Mouse (Mus musculus) gastrocnemius, adult 8-10 months (tissue): ENCODE data around the gene Serpine1. TPM values are rescaled to one million over a fixed set of nuclear protein-coding genes. Genes with fewer than 3 reads are reported as not detected.

Source experiments
- DNase-seq, 2 experiments: peaks; one replicate each; pipeline ENCODE4 v3.0.0; 2022; ENCODE audit warnings: low spot score in 2 of 2
- total RNA-seq, 4 experiments: library from RNA; stranded (reverse); gene quantifications; 2 replicates each; pipeline ENCODE4 v1.2.4; 2022

Serpine1 gene
- total RNA-seq, 4 experiments from 2014 or later: 1.8 to 7.5 (median 6.2) TPM

GRCm38 (mm10) chr5:137061809-137062481 lies 10.1 kb downstream of the Serpine1 start:
- DNase-seq: peak in 1 of 2 experiments; percentile 44

GRCm38 (mm10) chr5:137054873-137055272 lies 17.2 kb downstream of the Serpine1 start:
- no peak for DNase-seq

GRCm38 (mm10) chr5:137054299-137054698 lies 17.8 kb downstream of the Serpine1 start:
- no peak for DNase-seq

GRCm38 (mm10) chr5:137051914-137052505 lies 20.1 kb downstream of the Serpine1 start:
- no peak for DNase-seq

- no peak for DNase-seq
Measured at GRCm38 (mm10) chr5:137051125-137051524, 20.9 kb downstream of the Serpine1 start.

GRCm38 (mm10) chr5:137046991-137047390 lies 25.1 kb downstream of the Serpine1 start:
- no peak for DNase-seq

- no peak for DNase-seq
Measured at GRCm38 (mm10) chr5:137046324-137046718, 25.7 kb downstream of the Serpine1 start.

- peak; percentile 88 to 91 for DNase-seq
Measured at GRCm38 (mm10) chr5:137045402-137046323, 26.4 kb downstream of the Serpine1 start, which contains the start of gene Ap1s1. Gene Ap1s1, minus strand, starts transcription at chr5:137046135.

GRCm38 (mm10) chr5:137043997-137044396 lies 28.1 kb downstream of the Serpine1 start:
- no peak for DNase-seq

GRCm38 (mm10) chr5:137041442-137041841 lies 30.6 kb downstream of the Serpine1 start:
- DNase-seq: no peak

- no peak for DNase-seq
Measured at GRCm38 (mm10) chr5:137039453-137039852, 32.6 kb downstream of the Serpine1 start.

GRCm38 (mm10) chr5:137036211-137036610 lies 35.9 kb downstream of the Serpine1 start:
- DNase-seq: no peak

- DNase-seq: peak; percentile 68 to 69
Measured at GRCm38 (mm10) chr5:137032641-137033074, 39.4 kb downstream of the Serpine1 start.

- DNase-seq: no peak
Measured at GRCm38 (mm10) chr5:137032033-137032421, 40.0 kb downstream of the Serpine1 start.

- no peak for DNase-seq
Measured at GRCm38 (mm10) chr5:137031076-137032032, 40.7 kb downstream of the Serpine1 start.

- DNase-seq: no peak
Measured at GRCm38 (mm10) chr5:137030416-137030810, 41.7 kb downstream of the Serpine1 start.

- DNase-seq: peak; percentile 92
Measured at GRCm38 (mm10) chr5:137029643-137030415, 42.2 kb downstream of the Serpine1 start.

- no peak for DNase-seq
Measured at GRCm38 (mm10) chr5:137029273-137029585, 42.8 kb downstream of the Serpine1 start.

- no peak for DNase-seq
Measured at GRCm38 (mm10) chr5:137028561-137029272, 43.4 kb downstream of the Serpine1 start.
